Mouse (Mus musculus): ENCODE data around the gene Eprs.

DNA sequence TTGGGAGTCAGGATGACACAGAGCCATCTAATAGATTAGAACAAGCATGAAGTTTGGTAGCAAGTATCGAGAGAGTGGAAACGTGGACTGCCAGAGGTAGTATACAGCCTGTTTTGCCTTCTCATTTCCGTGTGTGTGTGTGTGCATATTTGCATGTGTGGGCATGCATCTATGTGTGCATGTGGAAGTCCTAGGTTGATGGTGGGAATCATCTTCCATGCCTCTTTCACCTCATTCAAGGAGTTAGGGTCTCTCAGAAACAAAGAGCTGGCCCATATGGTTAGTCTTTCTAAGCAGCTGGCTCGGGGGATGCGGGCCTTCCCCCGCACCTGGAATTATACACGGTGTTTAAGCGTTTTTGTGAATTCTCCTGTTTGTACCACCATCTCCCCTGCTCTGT, 33.0 kb upstream of the Eprs start:
- no peak for TF ChIP-seq CTCF (IDR thresholded peaks at IDR 0.05; ENCODE audit: control insufficient read depth, insufficient read depth, insufficient read length)
- TF ChIP-seq MYOD1 (IDR thresholded peaks at IDR 0.05; ENCODE audit: control insufficient read depth, insufficient read length, low read depth), result no peak
- TF ChIP-seq CEBPB (IDR thresholded peaks at IDR 0.05; ENCODE audit: low read depth), result no peak
